Mouse (Mus musculus) thymus, postnatal 4 days (tissue): Measurements from ENCODE around the gene AI464131.

ENCODE experiments used
- DNase-seq: peaks from one replicate; pipeline ENCODE4 v3.0.0; 2021

AI464131 gene

GRCm38 (mm10) chr4:41502986-41503412, at the start of gene AI464131:
AI464131 (minus strand) TSS chr4:41503076.
- DNase-seq, result peak; percentile 79

GRCm38 (mm10) chr4:41552529-41552928, 49.7 kb upstream of the AI464131 start:
- DNase-seq, result peak; percentile 83

- DNase-seq, result no peak
Measured at GRCm38 (mm10) chr4:41547086-41547485, 44.2 kb upstream of the AI464131 start.

- peak; percentile 36 for DNase-seq
Measured at GRCm38 (mm10) chr4:41545985-41546384, 43.1 kb upstream of the AI464131 start.

- DNase-seq, result no peak
Measured at GRCm38 (mm10) chr4:41542136-41542535, 39.3 kb upstream of the AI464131 start.

GRCm38 (mm10) chr4:41534866-41535265, 32.0 kb upstream of the AI464131 start:
- no peak for DNase-seq

- peak; percentile 69 for DNase-seq
Measured at GRCm38 (mm10) chr4:41532420-41532819, 29.5 kb upstream of the AI464131 start.

- DNase-seq, result no peak
Measured at GRCm38 (mm10) chr4:41527996-41528395, 25.1 kb upstream of the AI464131 start.

GRCm38 (mm10) chr4:41527076-41527475, 24.2 kb upstream of the AI464131 start:
- DNase-seq, result no peak

GRCm38 (mm10) chr4:41526553-41526952, 23.7 kb upstream of the AI464131 start:
- no peak for DNase-seq

GRCm38 (mm10) chr4:41524829-41525228, 22.0 kb upstream of the AI464131 start:
- no peak for DNase-seq

- DNase-seq, result no peak
Measured at GRCm38 (mm10) chr4:41523839-41524238, 21.0 kb upstream of the AI464131 start.

GRCm38 (mm10) chr4:41522788-41523187, 19.9 kb upstream of the AI464131 start:
- peak; percentile 49 for DNase-seq

- DNase-seq, result no peak
Measured at GRCm38 (mm10) chr4:41522136-41522535, 19.3 kb upstream of the AI464131 start.

- no peak for DNase-seq
Measured at GRCm38 (mm10) chr4:41520641-41521040, 17.8 kb upstream of the AI464131 start.

GRCm38 (mm10) chr4:41519195-41519594, 16.3 kb upstream of the AI464131 start:
- no peak for DNase-seq

- no peak for DNase-seq
Measured at GRCm38 (mm10) chr4:41518349-41518748, 15.5 kb upstream of the AI464131 start.

- DNase-seq, result no peak
Measured at GRCm38 (mm10) chr4:41517233-41517632, 14.4 kb upstream of the AI464131 start, which contains the start of gene 1110017D15Rik. 1110017D15Rik (minus strand) TSS chr4:41517333.

GRCm38 (mm10) chr4:41513714-41514113, 10.8 kb upstream of the AI464131 start:
- no peak for DNase-seq

- no peak for DNase-seq
Measured at GRCm38 (mm10) chr4:41513309-41513708, 10.4 kb upstream of the AI464131 start.

- DNase-seq, result no peak
Measured at GRCm38 (mm10) chr4:41507998-41508397, 5.1 kb upstream of the AI464131 start.

GRCm38 (mm10) chr4:41507326-41507924, 4.5 kb upstream of the AI464131 start:
- no peak for DNase-seq

- peak; percentile 86 for DNase-seq
Measured at GRCm38 (mm10) chr4:41506906-41507305, 4.0 kb upstream of the AI464131 start.

GRCm38 (mm10) chr4:41506156-41506555, 3.3 kb upstream of the AI464131 start:
- DNase-seq, result peak; percentile 65

GRCm38 (mm10) chr4:41505131-41505551, 2.3 kb upstream of the AI464131 start:
- peak; percentile 33 for DNase-seq
